Mouse (Mus musculus) CH12.LX (cell line): ENCODE measurements at regions not wholly inside any gene's neighbourhood (a gene's known extent, or its start where the extent isn't known, plus 50 kb on each side); places are given as distances from the start of the nearest gene placed in this dataset.

ENCODE experiments used
- DNase-seq: peaks from one replicate; pipeline ENCODE4 v3.0.0-alpha.2; 2013; ENCODE audit errors: extremely low read depth
- H3K27ac ChIP-seq: 2 replicates; pipeline ENCODE4 v1.5.1; 2012; ENCODE audit warnings: low read depth, mild to moderate bottlenecking, control low read depth, moderate library complexity; ENCODE audit not compliant: insufficient read depth
- H3K27me3 ChIP-seq: replicated peaks from 2 replicates; pipeline ENCODE3; 2012; ENCODE audit warnings: inconsistent platforms
- H3K36me3 ChIP-seq, 2 experiments: replicated peaks in 1 of 2; 2 replicates each; pipeline versions ENCODE3 to v1.6.1; 2012; ENCODE audit warnings: inconsistent platforms in 1 of 2, low read length in 1 of 2, mild to moderate bottlenecking in 1 of 2, mixed read lengths in 1 of 2, moderate library complexity in 1 of 2; ENCODE audit not compliant: control insufficient read depth in 1 of 2, insufficient read depth in 1 of 2
- H3K4me1 ChIP-seq, 2 experiments: 2 replicates each; pipeline ENCODE4 v1.6.1; 2012; ENCODE audit warnings: inconsistent platforms in 1 of 2, moderate library complexity in 1 of 2; ENCODE audit not compliant: insufficient read depth in 2 of 2, control insufficient read depth in 1 of 2
- H3K4me2 ChIP-seq: 2 replicates; pipeline ENCODE4 v1.6.1; 2012; ENCODE audit warnings: low read depth, mild to moderate bottlenecking, control low read depth; ENCODE audit not compliant: poor library complexity, insufficient read depth, severe bottlenecking
- H3K4me3 ChIP-seq, 3 experiments: fragments of 150-350 bp in 1 of 3; sonication (generic) in 1 of 3; replicated peaks in 1 of 3; 2 replicates each; pipeline versions ENCODE3 to v1.5.1; 2011 to 2012; ENCODE audit warnings: low read depth in 2 of 3, low read length in 2 of 3, mild to moderate bottlenecking in 2 of 3, moderate library complexity in 2 of 3, control low read depth in 1 of 3, improper control_type of control experiment in 1 of 3, inconsistent platforms in 1 of 3, mixed read lengths in 1 of 3; ENCODE audit not compliant: poor library complexity in 1 of 3
- H3K79me2 ChIP-seq: replicated peaks from 2 replicates; pipeline ENCODE4 v1.6.1; 2012; ENCODE audit warnings: mild to moderate bottlenecking, moderate library complexity; ENCODE audit not compliant: control insufficient read depth, poor library complexity, insufficient read depth, severe bottlenecking; ENCODE audit errors: extremely low read depth
- H3K9ac ChIP-seq: 2 replicates; pipeline ENCODE4 v1.6.1; 2012; ENCODE audit warnings: low read depth, mild to moderate bottlenecking, control low read depth, moderate library complexity; ENCODE audit not compliant: insufficient read depth
- H3K9me3 ChIP-seq: replicated peaks from 2 replicates; pipeline ENCODE3; 2012; ENCODE audit warnings: low read length, inconsistent platforms, mixed read lengths
- CHD1 ChIP-seq: IDR thresholded peaks from 2 replicates; pipeline ENCODE4 v1.6.1; 2012; ENCODE audit warnings: low read depth, low read length, improper control_type of control experiment, inconsistent platforms
- EP300 ChIP-seq: IDR thresholded peaks from 2 replicates; pipeline ENCODE4 v1.6.1; 2011; ENCODE audit warnings: low read length, improper control_type of control experiment
- ETS1 ChIP-seq: conservative IDR thresholded peaks from 2 replicates; pipeline ENCODE4 v1.6.1; 2012; ENCODE audit warnings: low read depth, mild to moderate bottlenecking, inconsistent platforms, low read length, improper control_type of control experiment, moderate library complexity
- GABPA ChIP-seq: IDR thresholded peaks from 2 replicates; pipeline ENCODE4 v1.6.1; 2012; ENCODE audit warnings: low read depth, low read length, improper control_type of control experiment, inconsistent platforms; ENCODE audit not compliant: insufficient replicate concordance
- HCFC1 ChIP-seq: IDR thresholded peaks from 2 replicates; pipeline ENCODE4 v1.6.1; 2012; ENCODE audit warnings: low read depth, mild to moderate bottlenecking, inconsistent platforms, low read length, improper control_type of control experiment
- IRF4 ChIP-seq: IDR thresholded peaks from 2 replicates; pipeline ENCODE4 v1.6.1; 2014; ENCODE audit warnings: low read depth, mild to moderate bottlenecking, inconsistent platforms, low read length, improper control_type of control experiment
- JUND ChIP-seq: conservative IDR thresholded peaks from 2 replicates; pipeline ENCODE4 v1.6.1; 2011; ENCODE audit warnings: low read depth, low read length, improper control_type of control experiment
- KAT2A ChIP-seq: IDR thresholded peaks from 2 replicates; pipeline ENCODE4 v1.6.1; 2012; ENCODE audit warnings: low read length, improper control_type of control experiment, inconsistent platforms; ENCODE audit not compliant: insufficient replicate concordance
- MAFK ChIP-seq: IDR thresholded peaks from 2 replicates; pipeline ENCODE4 v1.6.1; 2011; ENCODE audit warnings: low read length, improper control_type of control experiment; ENCODE audit not compliant: insufficient replicate concordance
- MXI1 ChIP-seq: IDR thresholded peaks from 2 replicates; pipeline ENCODE4 v1.6.1; 2011; ENCODE audit warnings: mild to moderate bottlenecking, low read depth, low read length, improper control_type of control experiment
- MYC ChIP-seq: IDR thresholded peaks from 2 replicates; pipeline ENCODE4 v1.6.1; 2011; ENCODE audit warnings: low read depth, mild to moderate bottlenecking, improper control_type of control experiment, low read length
- NRF1 ChIP-seq: IDR thresholded peaks from 2 replicates; pipeline ENCODE4 v1.6.1; 2014; ENCODE audit warnings: low read depth, mild to moderate bottlenecking, inconsistent platforms, low read length, improper control_type of control experiment, moderate library complexity
- PAX5 ChIP-seq: IDR thresholded peaks from 2 replicates; pipeline ENCODE4 v1.6.1; 2012; ENCODE audit warnings: low read length, inconsistent platforms, mixed read lengths
- POLR2AphosphoS2 ChIP-seq: IDR thresholded peaks from 2 replicates; pipeline ENCODE4 v1.6.1; 2011; ENCODE audit warnings: low read depth, low read length, improper control_type of control experiment
- RCOR1 ChIP-seq: conservative IDR thresholded peaks from 2 replicates; pipeline ENCODE4 v1.6.1; 2012; ENCODE audit warnings: low read depth, mild to moderate bottlenecking, inconsistent platforms, low read length, improper control_type of control experiment
- TCF12 ChIP-seq: IDR thresholded peaks from 2 replicates; pipeline ENCODE4 v1.6.1; 2014; ENCODE audit warnings: low read depth, mild to moderate bottlenecking, inconsistent platforms, low read length, improper control_type of control experiment
- USF2 ChIP-seq: conservative IDR thresholded peaks from 2 replicates; pipeline ENCODE4 v1.6.1; 2011; ENCODE audit warnings: low read depth, low read length, improper control_type of control experiment
- ZMIZ1 ChIP-seq: IDR thresholded peaks from 2 replicates; pipeline ENCODE4 v1.6.1; 2012; ENCODE audit warnings: low read depth, mild to moderate bottlenecking, inconsistent platforms, low read length, improper control_type of control experiment
- dilution Hi-C: fragments of 300-500 bp; cut with MboI; formaldehyde crosslinking; loops from 2 replicates; pipeline ENCODE4 v1.14.3; 2020; ENCODE audit warnings: low sequenced_read_pairs; ENCODE audit not compliant: extremely low pct_unique_long_range_greater_than_20kb, extremely low pct_ligation_motif_present
- in situ Hi-C: fragments of 300-500 bp; cut with MboI; formaldehyde crosslinking; loops from 3 replicates; pipeline ENCODE4 v1.14.3; 2019; ENCODE audit warnings: low sequenced_read_pairs, low pct_ligation_motif_present, low pct_unique_long_range_greater_than_20kb, mixed read lengths

DNA sequence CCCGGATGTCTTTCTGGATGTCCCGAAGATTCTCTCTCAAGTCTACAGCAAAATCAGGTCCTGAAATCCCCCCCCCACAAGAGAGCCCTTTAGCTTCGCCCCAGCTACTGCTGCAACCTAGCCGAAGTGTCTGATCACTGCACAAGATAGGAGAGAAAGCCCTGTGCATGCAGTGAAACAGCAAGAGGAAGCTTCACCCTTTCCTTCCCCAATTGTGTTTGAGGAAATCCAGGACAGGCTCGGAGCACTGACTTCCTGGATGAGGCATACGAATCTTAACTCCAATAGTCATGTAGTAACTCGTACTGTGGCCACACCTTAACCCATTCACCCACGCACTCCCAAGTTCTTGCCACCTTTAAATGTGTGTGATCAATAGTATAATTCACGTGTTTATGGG, 82.7 kb upstream of the 4933415F23Rik start:
- no peaks in the 10 kb centered on the region for H3K36me3 ChIP-seq
- no peak overlapping the region for H3K9ac ChIP-seq
- no peak for DNase-seq
- H3K4me3 ChIP-seq, result no peak overlapping the region
- H3K27me3 ChIP-seq, result no peaks in the 10 kb centered on the region
- dilution Hi-C loops, result no loop called here
- TF ChIP-seq TCF12, result no peak
- TF ChIP-seq NRF1, result no peak
- TF ChIP-seq CHD1, result no peak
- no peak for TF ChIP-seq JUND
- TF ChIP-seq RCOR1, result no peak
- no peak for TF ChIP-seq POLR2AphosphoS2
- no peak for TF ChIP-seq MAFK
- no peak for TF ChIP-seq PAX5
- no peak for TF ChIP-seq KAT2A
- TF ChIP-seq MXI1, result no peak
- TF ChIP-seq HCFC1, result no peak
- TF ChIP-seq, all 38 proteins: peak for 0
- Histone ChIP-seq H3K4me1 (peaks cover 0 to 19% of the 10 kb centered on the region in 2 experiments; a peak in 2 of 4 replicates), H3K79me2 (no peaks in the 10 kb centered on the region), H3K27ac (no peak overlapping the region), H3K9me3 (no peaks in the 10 kb centered on the region), H3K4me2 (no peak overlapping the region)
- in situ Hi-C loops, result no loop called here

DNA sequence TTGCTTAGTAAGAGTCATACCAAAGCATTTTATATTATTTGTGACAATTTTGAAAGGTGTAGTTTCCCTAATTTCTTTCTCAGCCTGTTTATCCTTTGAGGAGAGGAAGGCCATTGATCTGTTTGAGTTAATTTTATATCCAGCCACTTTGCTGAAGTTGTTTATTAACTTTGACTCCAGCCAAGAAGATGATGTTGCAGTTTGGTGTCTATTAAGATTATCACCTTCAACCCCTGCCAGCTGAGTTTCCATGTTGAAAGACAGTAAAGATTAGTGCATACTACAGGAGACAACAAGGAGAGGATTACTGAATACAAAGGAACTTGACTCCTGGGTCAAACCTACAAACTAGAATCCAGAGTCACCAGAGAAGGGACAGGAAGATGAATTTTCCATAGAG, 80.5 kb upstream of the 4933415F23Rik start:
- Histone ChIP-seq H3K4me1 (peaks cover 0 to 12% of the 10 kb centered on the region in 2 experiments; a peak in 1 of 4 replicates), H3K9me3 (no peaks in the 10 kb centered on the region), H3K4me2 (no peak overlapping the region), H3K27me3 (no peaks in the 10 kb centered on the region), H3K4me3 (no peak overlapping the region), H3K79me2 (no peaks in the 10 kb centered on the region), H3K27ac (no peak overlapping the region), H3K36me3 (no peaks in the 10 kb centered on the region), H3K9ac (no peak overlapping the region)
- TF ChIP-seq USF2, result no peak
- TF ChIP-seq POLR2AphosphoS2, result no peak
- TF ChIP-seq PAX5, result no peak
- in situ Hi-C loops (no loop called here), dilution Hi-C loops (no loop called here)
- no peak for DNase-seq

DNA sequence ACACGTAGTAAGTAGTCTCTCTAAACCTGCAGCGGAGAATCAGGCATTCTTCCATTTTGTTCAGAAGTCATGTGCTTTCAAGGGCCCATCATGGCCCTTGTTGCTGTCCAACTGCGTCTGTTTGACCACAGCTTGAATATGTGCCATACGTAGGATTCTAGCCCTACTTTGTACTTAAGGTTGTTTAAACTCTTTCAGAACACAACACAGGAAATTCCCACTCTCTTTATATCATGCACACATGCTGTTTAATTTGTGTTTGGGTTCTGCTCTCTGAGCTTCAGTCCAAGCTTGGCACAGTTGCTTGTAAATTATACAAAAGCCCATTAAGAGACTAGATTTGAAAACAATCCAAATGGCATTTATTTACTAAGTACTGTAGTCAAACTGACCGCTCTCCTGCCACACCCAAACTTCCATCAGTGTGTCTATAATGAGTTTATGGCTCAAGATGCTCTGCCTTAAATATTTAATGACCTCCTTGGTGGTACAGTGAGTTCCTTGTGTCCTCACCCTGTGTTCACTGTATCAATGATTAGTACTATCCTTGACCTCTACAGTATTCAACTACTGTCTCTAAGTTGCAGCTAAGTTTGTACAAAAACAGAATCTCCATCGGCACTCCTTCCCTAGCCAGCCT, 76.4 kb upstream of the 4933415F23Rik start:
- 0 out of 2 replicates have a peak, but pooled peaks cover 2% of the 10 kb centered on the region for H3K79me2 ChIP-seq
- H3K4me3 ChIP-seq, result no peak overlapping the region
- no peak for DNase-seq
- H3K4me2 ChIP-seq, result no peak overlapping the region
- dilution Hi-C loops (no loop called here), in situ Hi-C loops (no loop called here)
- H3K36me3 ChIP-seq, result no peaks in the 10 kb centered on the region
- no peaks in the 10 kb centered on the region for H3K9me3 ChIP-seq
- H3K4me1 ChIP-seq, result peaks cover 0 to 17% of the 10 kb centered on the region in 2 experiments; a peak in 1 of 4 replicates
- H3K9ac ChIP-seq, result no peak overlapping the region
- no peak for TF ChIP-seq HCFC1
- TF ChIP-seq MYC, result no peak
- TF ChIP-seq EP300, result no peak
- no peak for TF ChIP-seq GABPA
- TF ChIP-seq PAX5, result no peak
- TF ChIP-seq IRF4, result no peak
- no peak for TF ChIP-seq MAFK
- no peak for TF ChIP-seq ZMIZ1
- TF ChIP-seq ETS1, result no peak
- no peak overlapping the region for H3K27ac ChIP-seq
- H3K27me3 ChIP-seq, result no peaks in the 10 kb centered on the region
